Mouse (Mus musculus): Measurements from ENCODE around the gene Cog8.
"Not testable (repeated sequence)": the region's sequence is repeated elsewhere in the genome, so short reads cannot be mapped to it uniquely, and the experiment has no call there.

Gene Cog8

DNA sequence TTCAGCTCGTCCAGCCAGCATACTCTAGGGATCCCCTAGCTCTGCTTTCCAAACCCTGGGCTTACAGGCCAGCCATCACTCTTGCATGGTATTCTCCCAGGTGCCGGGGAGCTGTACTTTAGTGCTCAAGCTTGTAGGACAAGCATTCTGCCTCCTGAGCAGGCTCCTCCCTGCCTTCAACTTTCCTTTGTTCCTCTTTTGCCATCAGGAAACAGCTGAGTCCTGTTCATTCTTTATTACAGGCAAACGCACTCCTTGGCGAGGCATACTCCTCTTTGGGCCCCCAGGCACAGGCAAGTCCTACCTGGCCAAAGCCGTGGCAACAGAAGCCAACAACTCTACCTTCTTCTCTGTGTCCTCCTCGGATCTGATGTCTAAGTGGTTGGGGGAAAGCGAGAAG, 15.9 kb downstream of the Cog8 start:
- no peak for DNase-seq

DNA sequence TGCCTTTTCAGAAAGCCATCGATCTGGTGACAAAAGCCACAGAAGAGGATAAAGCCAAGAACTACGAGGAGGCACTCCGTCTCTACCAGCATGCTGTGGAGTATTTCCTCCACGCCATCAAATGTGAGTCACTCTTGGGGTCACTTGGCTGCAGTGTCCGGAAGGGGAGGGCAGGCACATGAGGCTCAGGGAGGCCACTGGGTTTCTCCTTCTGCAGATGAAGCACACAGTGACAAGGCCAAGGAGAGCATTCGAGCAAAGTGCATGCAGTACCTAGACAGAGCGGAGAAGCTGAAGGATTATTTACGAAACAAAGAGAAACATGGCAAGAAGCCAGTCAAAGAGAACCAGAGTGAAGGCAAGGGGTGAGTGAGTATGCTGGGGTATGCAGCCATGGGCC, 19.9 kb downstream of the Cog8 start:
- no peak for DNase-seq

- no peak for DNase-seq
Measured at GRCm38 (mm10) chr8:107035641-107036040, 20.8 kb downstream of the Cog8 start.

GRCm38 (mm10) chr8:107033609-107034008, 22.9 kb downstream of the Cog8 start:
- not testable (repeated sequence) for DNase-seq

GRCm38 (mm10) chr8:107031577-107032090, 24.9 kb downstream of the Cog8 start:
- no peak for DNase-seq

DNA sequence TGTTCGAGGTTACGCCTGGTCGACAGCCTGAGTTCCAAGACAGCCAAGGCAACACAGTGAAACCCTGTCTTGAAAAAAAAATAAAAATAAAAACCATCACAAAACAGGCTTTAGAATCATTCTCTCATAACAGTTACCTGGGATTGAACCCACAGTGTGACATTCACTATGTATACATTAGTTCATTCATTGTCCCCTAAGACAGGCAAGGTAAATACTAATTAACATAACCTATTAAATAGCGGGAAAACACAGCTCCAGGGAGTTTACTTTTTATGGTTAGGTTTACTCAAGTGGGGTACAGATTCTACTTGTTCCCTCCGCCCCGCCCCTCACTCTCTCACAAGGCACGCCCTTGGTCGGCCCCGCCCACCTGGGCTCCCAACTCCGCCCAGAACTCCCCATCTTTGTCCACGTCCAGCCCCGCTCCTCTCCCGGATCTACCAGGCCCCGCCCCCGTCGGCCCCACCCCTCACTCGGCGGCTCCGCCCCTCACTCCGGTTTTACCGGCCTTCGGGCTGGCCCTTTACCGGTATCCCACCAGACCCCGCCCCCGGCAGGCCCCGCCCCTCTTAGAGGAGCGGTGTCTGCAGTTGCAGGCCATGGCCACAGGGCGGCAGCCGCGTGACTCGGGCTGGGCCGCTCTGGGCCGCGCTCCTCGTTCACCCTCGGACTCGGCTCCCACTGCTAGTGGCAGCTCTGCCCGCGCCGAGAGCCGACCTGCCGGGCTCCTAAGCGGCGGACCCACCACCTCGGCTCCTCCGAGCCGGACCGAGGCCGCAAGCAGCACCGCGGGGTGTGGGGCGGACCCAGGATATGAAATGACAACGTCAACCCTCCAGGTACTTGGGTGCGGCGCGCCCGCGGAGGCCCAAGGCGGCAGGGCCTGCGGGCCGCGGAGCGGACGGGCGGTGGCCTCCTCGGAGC, 25.6 kb downstream of the Cog8 start, which contains the start of gene Vps4a:
TSS of gene Vps4a (plus strand) at position 573 of the 927 bp plus-strand sequence.
- peak; percentile 94 for DNase-seq

DNA sequence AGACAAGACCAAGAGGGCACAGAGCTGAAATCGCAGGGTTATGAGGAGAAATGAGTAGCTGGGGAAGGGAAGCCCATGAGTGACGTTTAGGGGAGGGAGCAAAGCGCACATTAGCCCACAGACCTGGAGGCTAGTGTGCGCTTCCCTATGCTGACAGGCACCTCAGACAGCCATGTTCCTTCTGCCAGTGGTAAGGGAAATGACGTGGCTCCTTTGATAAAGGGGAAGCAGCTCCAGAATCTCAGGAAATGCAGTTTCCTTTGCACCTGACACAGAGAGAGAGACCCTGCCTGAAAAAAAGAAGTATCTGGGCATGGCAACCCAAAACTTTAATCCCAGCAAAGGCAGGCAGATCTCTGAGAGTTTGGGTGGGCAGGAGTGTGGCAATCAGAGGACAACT, 26.4 kb downstream of the Cog8 start:
- no peak for DNase-seq

DNA sequence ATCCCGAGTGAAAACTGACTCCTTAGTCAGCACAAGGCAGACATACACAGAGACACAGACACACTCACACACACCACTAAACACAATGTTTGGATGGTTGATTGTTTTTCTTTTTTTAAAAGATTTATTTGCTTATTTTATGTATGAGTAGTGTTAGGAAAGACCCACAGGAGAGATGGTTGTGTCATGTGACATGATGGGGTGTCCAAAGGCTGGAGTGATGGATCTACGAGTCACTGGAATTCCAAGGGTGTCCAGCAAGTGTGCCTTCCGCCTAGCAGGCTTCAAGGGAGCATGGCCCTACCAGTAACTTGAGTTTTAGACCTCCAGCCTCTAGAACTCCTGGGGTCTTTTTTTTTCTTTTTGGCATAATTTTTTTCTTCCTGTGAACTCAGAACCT, 27.2 kb downstream of the Cog8 start:
- no peak for DNase-seq

DNA sequence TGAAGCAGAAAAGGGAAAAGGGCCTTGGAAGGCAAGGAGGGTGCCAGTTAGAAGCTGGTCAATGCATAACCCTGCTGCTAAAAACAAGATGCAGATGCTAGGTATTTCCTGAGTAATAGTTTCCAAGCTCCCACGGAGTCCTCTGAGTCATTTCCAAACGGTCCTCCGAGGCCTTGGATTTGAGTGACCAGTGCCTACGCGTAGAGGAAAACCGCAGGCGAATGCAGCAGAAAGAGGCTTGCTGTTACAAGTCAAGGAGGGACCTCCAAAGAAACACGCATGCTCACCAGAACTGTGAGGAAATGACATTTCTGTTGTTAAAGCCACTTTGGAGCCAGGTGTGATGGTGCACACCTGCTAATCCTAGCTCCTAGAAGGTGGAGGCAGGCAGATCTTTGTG, 33.0 kb downstream of the Cog8 start:
- no peak for DNase-seq

DNA sequence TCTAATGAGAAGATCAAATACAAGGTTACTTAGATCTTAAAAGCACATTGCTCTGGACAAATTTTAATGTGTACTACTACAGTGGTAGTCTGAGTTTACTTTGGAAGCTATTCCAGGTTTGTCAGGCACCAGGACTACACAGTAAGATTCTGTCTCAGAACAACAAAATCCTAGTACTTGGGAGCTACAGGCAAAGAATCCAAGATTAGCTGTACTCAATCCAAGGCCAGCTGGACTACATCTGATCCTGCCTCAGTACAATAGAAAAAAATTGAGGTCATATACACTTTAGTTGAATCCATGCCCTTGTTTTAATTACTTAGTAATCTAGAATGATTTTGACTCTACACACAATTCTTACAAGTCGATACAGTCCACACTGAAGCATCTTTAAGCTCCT, 41.6 kb downstream of the Cog8 start:
- DNase-seq: no peak

DNA sequence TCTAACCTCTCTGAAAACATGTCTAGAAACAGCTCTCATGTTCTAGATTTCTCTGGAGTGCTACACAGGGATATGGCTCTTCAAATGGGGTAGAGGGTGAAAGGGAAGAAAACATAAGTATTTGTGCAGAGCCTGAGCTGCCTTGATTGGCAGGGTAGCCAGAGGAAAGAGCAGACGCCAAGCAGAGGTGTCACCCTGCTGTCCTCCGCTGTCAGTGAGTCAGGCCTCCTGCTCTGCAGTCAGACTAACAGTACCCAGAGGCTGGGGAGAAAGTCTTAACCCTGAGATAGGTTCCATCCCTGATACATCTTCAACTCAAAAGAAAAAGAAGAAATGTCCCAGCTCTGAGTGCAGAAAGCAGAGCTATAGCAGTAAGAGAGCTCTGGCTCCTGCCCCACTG, 43.8 kb downstream of the Cog8 start:
- DNase-seq: no peak

- DNase-seq: no peak
Measured at GRCm38 (mm10) chr8:107007795-107008194, 48.7 kb downstream of the Cog8 start.

DNA sequence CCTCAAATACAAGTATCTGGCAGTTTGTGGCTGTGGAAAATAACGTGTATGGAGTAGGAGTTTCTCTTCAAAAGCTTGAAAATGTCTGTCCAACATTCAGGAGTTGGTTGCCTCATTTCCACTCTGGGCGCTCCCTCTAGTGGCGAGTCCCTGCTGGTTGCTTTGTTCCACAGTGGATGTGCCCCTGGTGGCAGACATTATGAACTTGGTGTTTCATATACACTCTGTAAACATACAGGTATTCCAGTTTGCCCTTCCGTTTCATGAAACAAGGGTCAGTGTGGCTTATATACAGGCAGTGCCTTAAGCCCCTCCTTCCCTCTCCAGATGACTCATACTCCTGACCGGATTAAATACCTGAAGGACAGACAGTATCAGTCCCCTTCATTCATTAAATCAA, 54.0 kb downstream of the Cog8 start:
- DNase-seq: peak; percentile 96

DNA sequence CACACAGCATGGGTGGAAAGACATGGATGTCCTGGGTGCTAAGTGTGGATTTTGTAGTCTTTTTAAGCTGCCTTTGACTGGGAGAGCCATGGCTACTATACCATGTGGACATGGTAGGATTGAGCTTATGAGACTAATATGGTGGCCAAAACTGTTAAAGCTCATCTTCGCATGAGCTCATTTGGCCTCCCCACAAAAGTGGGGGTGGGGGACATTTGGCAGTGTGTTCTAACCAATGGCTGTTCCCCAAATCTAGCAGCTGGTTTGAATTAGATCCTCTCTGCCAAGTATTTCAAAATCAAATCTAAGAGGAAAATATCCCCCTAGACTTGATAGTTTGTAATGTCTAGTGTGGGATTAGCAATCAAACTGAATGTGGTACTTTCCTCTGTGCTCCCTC, 57.4 kb downstream of the Cog8 start:
- DNase-seq: no peak

GRCm38 (mm10) chr8:106997416-106997815, 59.1 kb downstream of the Cog8 start:
- DNase-seq: no peak

DNA sequence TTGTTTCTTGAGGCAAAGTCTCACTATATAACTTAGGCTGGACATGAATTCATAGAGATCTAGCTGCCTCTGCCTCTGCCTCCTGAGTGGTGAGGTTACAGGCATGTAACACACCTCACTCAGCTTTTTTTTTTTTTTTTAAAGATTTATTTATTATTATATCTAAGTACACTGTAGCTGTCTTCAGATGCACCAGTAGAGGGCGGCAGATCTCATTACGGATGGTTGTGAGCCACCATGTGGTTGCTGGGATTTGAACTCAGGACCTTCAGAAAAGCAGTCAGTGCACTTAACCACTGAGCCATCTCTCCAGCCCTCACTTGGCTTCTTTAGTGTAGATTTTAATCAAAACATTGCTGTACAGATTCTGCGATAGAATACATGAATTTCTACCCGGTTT, 60.1 kb downstream of the Cog8 start:
- DNase-seq: not testable (repeated sequence)

All from right cerebral cortex, postnatal 4 days (tissue).